ENCODE assay signal across 1 mouse cellular context in genomic region chr7:44557629-44558028, GRCm38 (mm10).
TF ChIP-seq lines count a peak whose summit lies in the region.

No protein-coding gene starts in this region.

TF ChIP-seq in CH12.LX, 34 proteins besides CTCF, POLR2A, EP300 and RAD21 (continued from another document):
- TF ChIP-seq ELF1 (IDR thresholded peaks at IDR 0.05; ENCODE audit: low read depth, low read length) (no peak), ZKSCAN1 (IDR thresholded peaks at IDR 0.05; ENCODE audit: borderline replicate concordance, low read depth, low read length) (no peak), MAX (IDR thresholded peaks at IDR 0.05; ENCODE audit: low read length) (no peak), TBP (conservative IDR thresholded peaks at IDR 0.05; ENCODE audit: low read depth, low read length) (no peak), MAZ (IDR thresholded peaks at IDR 0.05; ENCODE audit: low read depth, low read length) (no peak), JUND (conservative IDR thresholded peaks at IDR 0.05; ENCODE audit: low read depth, low read length) (peak; percentile 83), NRF1 (IDR thresholded peaks at IDR 0.05; ENCODE audit: low read depth, low read length) (no peak), NELFE (IDR thresholded peaks at IDR 0.05; ENCODE audit: low read depth, low read length) (no peak), USF2 (conservative IDR thresholded peaks at IDR 0.05; ENCODE audit: low read depth, low read length) (no peak), CHD2 (IDR thresholded peaks at IDR 0.05; ENCODE audit: low read length) (no peak), MEF2A (IDR thresholded peaks at IDR 0.05; ENCODE audit: borderline replicate concordance, low read depth, low read length) (peak; percentile 50; the same call in 1 of the 2 replicates), MXI1 (IDR thresholded peaks at IDR 0.05; ENCODE audit: low read depth, low read length) (no peak), MYC (IDR thresholded peaks at IDR 0.05; ENCODE audit: low read depth, low read length) (no peak), JUN (IDR thresholded peaks at IDR 0.05; ENCODE audit: insufficient read depth, low read depth, low read length) (peak; percentile 64), PAX5 (IDR thresholded peaks at IDR 0.05; ENCODE audit: low read length) (no peak), KAT2A (IDR thresholded peaks at IDR 0.05; ENCODE audit: insufficient replicate concordance, low read length) (no peak), GABPA (IDR thresholded peaks at IDR 0.05; ENCODE audit: insufficient replicate concordance, low read depth, low read length) (no peak), TCF12 (IDR thresholded peaks at IDR 0.05; ENCODE audit: low read depth, low read length) (no peak), USF1 (IDR thresholded peaks at IDR 0.05; ENCODE audit: low read depth, low read length) (no peak), CHD1 (IDR thresholded peaks at IDR 0.05; ENCODE audit: low read depth, low read length) (no peak), IRF4 (IDR thresholded peaks at IDR 0.05; ENCODE audit: low read depth, low read length) (peak; percentile 93), SIN3A (IDR thresholded peaks at IDR 0.05; ENCODE audit: low read length) (no peak)
TF ChIP-seq in CH12.LX: peak in this region for 5.
